Mouse (Mus musculus) megakaryocyte progenitor cell, adult 5-6 weeks (primary cell): ENCODE results near the gene Slc25a25. TPM values are rescaled to one million over a fixed set of nuclear protein-coding genes. Genes with fewer than 3 reads are reported as not detected.

Experiments used
- total RNA-seq, 2 experiments: library from RNA; stranded (forward) in 1 of 2; stranded (reverse) in 1 of 2; fragments of 157-497, 149-512 nt in 1 of 2; fragments of 200-1000 nt in 1 of 2; gene quantifications; 2 replicates each; pipeline versions ENCODE4 v1.2.3 to v1.2.4; 2015 to 2017

The Slc25a25 gene
- total RNA-seq, 2 experiments from 2014 or later, result 5.2 to 11.5 TPM

Other genes starting within 250 kb of the Slc25a25 start
- 18.5 and 18.8 TPM in 2 replicates for gene Pomt1, start 214.9 kb downstream of the Slc25a25 start, total RNA-seq (2015)
- gene Pomt1, start 214.9 kb downstream of the Slc25a25 start, total RNA-seq (2017), result 32.2 and 32.6 TPM in 2 replicates
- gene Uck1, start 191.3 kb downstream of the Slc25a25 start, total RNA-seq (2015), result 30.3 and 37.0 TPM in 2 replicates
- gene Uck1, start 191.3 kb downstream of the Slc25a25 start, total RNA-seq (2017), result 25.2 and 26.9 TPM in 2 replicates
- 14.2 and 17.3 TPM in 2 replicates for gene Golga2, start 164.1 kb downstream of the Slc25a25 start, total RNA-seq (2015)
- gene Golga2, start 164.1 kb downstream of the Slc25a25 start, total RNA-seq (2017), result 50.4 and 50.7 TPM in 2 replicates
- 198 and 268 TPM in 2 replicates for gene Swi5, start 163.4 kb downstream of the Slc25a25 start, total RNA-seq (2015)
- 359 and 386 TPM in 2 replicates for gene Swi5, start 163.4 kb downstream of the Slc25a25 start, total RNA-seq (2017)
- 59.9 and 69.0 TPM in 2 replicates for gene Ciz1, start 99.1 kb downstream of the Slc25a25 start, total RNA-seq (2015)
- gene Ciz1, start 99.1 kb downstream of the Slc25a25 start, total RNA-seq (2017), result 46.6 and 55.3 TPM in 2 replicates
- not detected in 2 replicates for gene Dnm1, start 98.1 kb downstream of the Slc25a25 start, total RNA-seq (2015)
- gene Dnm1, start 98.1 kb downstream of the Slc25a25 start, total RNA-seq (2017), result not detected in 2 replicates
- 15.3 and 18.1 TPM in 2 replicates for gene 1110008P14Rik, start 69.5 kb downstream of the Slc25a25 start, total RNA-seq (2015)
- gene 1110008P14Rik, start 69.5 kb downstream of the Slc25a25 start, total RNA-seq (2017), result 8.0 and 15.4 TPM in 2 replicates
- 437 and 498 TPM in 2 replicates for gene Lcn2, start 63.2 kb downstream of the Slc25a25 start, total RNA-seq (2015)
- gene Lcn2, start 63.2 kb downstream of the Slc25a25 start, total RNA-seq (2017), result 53.7 and 107 TPM in 2 replicates
- 6.3 and 12.1 TPM in 2 replicates for gene Ptges2, start 55.5 kb downstream of the Slc25a25 start, total RNA-seq (2015)
- 9.5 and 10.6 TPM in 2 replicates for gene Ptges2, start 55.5 kb downstream of the Slc25a25 start, total RNA-seq (2017)
- gene Naif1, start 988 bp downstream of the Slc25a25 start, total RNA-seq (2015), result 1.5 and 1.9 TPM in 2 replicates
- gene Naif1, start 988 bp downstream of the Slc25a25 start, total RNA-seq (2017), result 3.5 TPM in 2 replicates
- 1.9 and 2.9 TPM in 2 replicates for gene Fam102a, start 83.9 kb upstream of the Slc25a25 start, total RNA-seq (2015)
- 1.9 and 2.2 TPM in 2 replicates for gene Fam102a, start 83.9 kb upstream of the Slc25a25 start, total RNA-seq (2017)
- 76.6 and 87.2 TPM in 2 replicates for gene Dpm2, start 119.4 kb upstream of the Slc25a25 start, total RNA-seq (2015)
- gene Dpm2, start 119.4 kb upstream of the Slc25a25 start, total RNA-seq (2017), result 26.5 and 32.3 TPM in 2 replicates
- not detected in 2 replicates for gene Pip5kl1, start 123.4 kb upstream of the Slc25a25 start, total RNA-seq (2015)
- not detected in 2 replicates for gene Pip5kl1, start 123.4 kb upstream of the Slc25a25 start, total RNA-seq (2017)
- not detected in 2 replicates for gene 9430097D07Rik, start 124.2 kb upstream of the Slc25a25 start, total RNA-seq (2015)
- not detected in 2 replicates for gene 9430097D07Rik, start 124.2 kb upstream of the Slc25a25 start, total RNA-seq (2017)
- gene St6galnac4, start 135.7 kb upstream of the Slc25a25 start, total RNA-seq (2015), result 26.2 and 33.1 TPM in 2 replicates
- 38.7 and 40.4 TPM in 2 replicates for gene St6galnac4, start 135.7 kb upstream of the Slc25a25 start, total RNA-seq (2017)
- 7.9 and 9.4 TPM in 2 replicates for gene St6galnac6, start 148.3 kb upstream of the Slc25a25 start, total RNA-seq (2015)
- gene St6galnac6, start 148.3 kb upstream of the Slc25a25 start, total RNA-seq (2017), result 19.0 and 24.4 TPM in 2 replicates
- gene Ak1, start 170.3 kb upstream of the Slc25a25 start, total RNA-seq (2015), result 0.12 and 1.8 TPM in 2 replicates
- 0.12 and 0.14 TPM in 2 replicates for gene Ak1, start 170.3 kb upstream of the Slc25a25 start, total RNA-seq (2017)
- gene Eng, start 195.2 kb upstream of the Slc25a25 start, total RNA-seq (2015), result 14.7 and 15.5 TPM in 2 replicates
- 6.9 and 8.5 TPM in 2 replicates for gene Eng, start 195.2 kb upstream of the Slc25a25 start, total RNA-seq (2017)